Mouse (Mus musculus) left cerebral cortex, adult 8-10 months (tissue): ENCODE data around the gene Slc5a2. TPM values are rescaled to one million over a fixed set of nuclear protein-coding genes. Genes with fewer than 3 reads are reported as not detected.

Experiments
- microRNA-seq, 2 experiments: library from miRNA; unstranded; fragments of <30 nt; microRNA quantifications; one replicate each; pipeline ENCODE4 v1.2.0; 2022
- total RNA-seq, 4 experiments: library from RNA; stranded (reverse); gene quantifications; 2 replicates each; pipeline ENCODE4 v1.2.4; 2022

Slc5a2 gene
- total RNA-seq, 4 experiments from 2014 or later: not detected

Small RNA genes lying within 50 kb of the gene (microRNA-seq; reads per million reads assigned to microRNA genes)
- 1.1 to 3.3 reads per million in 2 experiments for gene Mir3103

Other genes starting within 250 kb of the Slc5a2 start
- 10 to 100 TPM; 11.2 to 21.7 (median 15.7) TPM for gene Itgam, start 203.0 kb upstream of the Slc5a2 start, total RNA-seq
- under 1 TPM in 2 of 4 experiments, not detected in 2; 0.14 to 0.18 TPM for gene Gm49368, start 203.0 kb upstream of the Slc5a2 start, total RNA-seq
- gene Itgax, start 136.1 kb upstream of the Slc5a2 start, total RNA-seq: 10 to 100 TPM in 2 of 4 experiments, under 1 TPM in 2; 0.26 to 22.1 (median 9.0) TPM
- 1 to 10 TPM in 1 of 4 experiments, under 1 TPM in 1, not detected in 2; 0.66 to 1.4 TPM for gene Itgad, start 111.3 kb upstream of the Slc5a2 start, total RNA-seq
- gene Cox6a2, start 59.3 kb upstream of the Slc5a2 start, total RNA-seq: 10 to 100 TPM in 2 of 4 experiments, 1 to 10 TPM in 2; 4.5 to 14.1 (median 9.5) TPM
- gene Armc5, start 28.3 kb upstream of the Slc5a2 start, total RNA-seq: 10 to 100 TPM; 14.2 to 16.8 (median 14.9) TPM
- gene 9130023H24Rik, start 27.6 kb upstream of the Slc5a2 start, total RNA-seq: 1 to 10 TPM; 3.9 to 5.0 (median 4.4) TPM
- gene Tgfb1i1, start 18.8 kb upstream of the Slc5a2 start, total RNA-seq: 10 to 100 TPM; 16.0 to 17.2 (median 16.5) TPM
- 10 to 100 TPM; 25.7 to 29.4 (median 28.9) TPM for gene BC017158, start 32.5 kb downstream of the Slc5a2 start, total RNA-seq
- 10 to 100 TPM; 50.1 to 65.5 (median 59.0) TPM for gene Rgs10, start 153.1 kb downstream of the Slc5a2 start, total RNA-seq
- 100 to 1,000 TPM in 1 of 4 experiments, 10 to 100 TPM in 3; 95.4 to 105 (median 96.3) TPM for gene Tial1, start 196.1 kb downstream of the Slc5a2 start, total RNA-seq